Mouse (Mus musculus): ENCODE results near the gene Hoxc12. TPM values are rescaled to one million over a fixed set of nuclear protein-coding genes. Genes with fewer than 3 reads are reported as not detected.

Gene Hoxc12
- polyA plus RNA-seq, 1 experiment from 2014 or later: not detected

DNA sequence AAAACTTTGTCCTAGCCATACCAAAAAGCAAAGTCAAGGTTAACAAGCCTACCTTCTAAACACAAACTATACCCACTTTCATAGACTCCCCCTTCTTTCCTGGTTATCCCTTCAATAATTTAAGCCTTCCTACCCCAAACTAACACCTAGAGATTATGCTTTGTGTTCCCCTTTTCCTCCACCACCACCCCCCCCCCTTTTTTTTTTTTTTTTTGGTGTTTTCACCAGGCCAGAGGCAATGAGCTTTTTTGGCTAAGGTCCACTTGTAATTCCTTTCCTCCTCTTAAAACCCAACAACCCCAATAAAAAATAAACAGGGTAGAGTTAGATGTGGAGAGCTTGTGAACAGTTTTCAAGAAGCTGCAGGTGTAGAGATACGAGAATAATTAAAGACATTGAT lies 32.7 kb downstream of the Hoxc12 start:
- 28% methylated on average over 1 of the region's 1 CpGs for WGBS
- Histone ChIP-seq H3K4me1 (replicated peaks) (no peaks in the 10 kb centered on the region), H3K4me3 (no peak overlapping the region), H3K36me3 (no peaks in the 10 kb centered on the region), H3K27ac (replicated peaks) (no peak overlapping the region), H3K9ac (no peak overlapping the region), H3K4me2 (no peak overlapping the region), H3K9me3 (no peaks in the 10 kb centered on the region), H3K27me3 (peaks cover 97% of the 10 kb centered on the region)
- no peak for ATAC-seq (ENCODE audit: low FRiP score, low read depth)

DNA sequence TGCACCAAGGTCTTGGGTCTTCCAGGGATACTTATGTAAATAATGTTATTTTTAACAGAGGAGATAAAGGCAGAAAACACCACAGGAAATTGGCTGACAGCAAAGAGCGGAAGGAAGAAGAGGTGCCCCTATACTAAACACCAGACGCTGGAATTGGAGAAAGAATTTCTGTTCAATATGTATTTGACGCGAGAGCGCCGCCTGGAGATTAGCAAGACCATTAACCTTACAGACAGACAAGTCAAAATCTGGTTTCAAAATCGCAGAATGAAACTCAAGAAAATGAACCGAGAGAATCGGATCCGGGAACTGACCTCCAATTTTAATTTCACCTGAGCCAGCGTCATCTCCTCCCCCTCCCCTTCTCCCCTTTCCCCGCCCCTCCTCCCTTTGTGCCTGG lies 34.2 kb downstream of the Hoxc12 start:
- no peaks in the 10 kb centered on the region for H3K36me3 ChIP-seq
- H3K4me3 ChIP-seq: no peak overlapping the region
- no peak for ATAC-seq (ENCODE audit: low FRiP score, low read depth)
- no peak overlapping the region for H3K9ac ChIP-seq
- no peak overlapping the region for H3K4me2 ChIP-seq
- no peaks in the 10 kb centered on the region for H3K9me3 ChIP-seq
- H3K27ac ChIP-seq (replicated peaks): no peak overlapping the region
- H3K4me1 ChIP-seq (replicated peaks): no peaks in the 10 kb centered on the region
- WGBS: 2% methylated on average over 12 of the region's 12 CpGs
- peaks cover 95% of the 10 kb centered on the region for H3K27me3 ChIP-seq

DNA sequence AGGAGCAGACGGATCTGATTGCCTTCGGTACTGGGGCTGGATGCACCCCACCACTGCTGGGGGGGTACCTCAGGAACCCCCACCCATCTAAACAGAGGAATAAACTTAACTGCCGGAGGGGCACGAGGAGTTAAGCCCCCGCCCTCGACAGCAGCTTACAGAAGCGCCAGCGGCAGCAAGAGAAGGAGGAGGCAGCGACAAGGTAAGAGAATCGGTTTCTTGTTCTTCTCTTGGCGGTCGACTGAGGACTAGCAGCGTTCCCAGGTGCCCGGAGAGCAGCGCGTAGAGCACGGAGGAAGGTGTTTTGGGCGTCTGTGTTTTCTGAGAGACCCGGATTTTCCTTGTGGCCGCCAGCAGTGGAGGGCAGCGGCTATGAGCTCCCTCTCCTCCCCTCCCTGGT lies 35.7 kb downstream of the Hoxc12 start:
- Histone ChIP-seq H3K4me2 (no peak overlapping the region), H3K36me3 (no peaks in the 10 kb centered on the region), H3K9me3 (no peaks in the 10 kb centered on the region), H3K27me3 (peaks cover 88% of the 10 kb centered on the region), H3K4me1 (replicated peaks) (no peaks in the 10 kb centered on the region), H3K9ac (no peak overlapping the region), H3K4me3 (no peak overlapping the region), H3K27ac (replicated peaks) (no peak overlapping the region)
- no peak for ATAC-seq (ENCODE audit: low FRiP score, low read depth)
- under 1% methylated on average over 21 of the region's 21 CpGs for WGBS

DNA sequence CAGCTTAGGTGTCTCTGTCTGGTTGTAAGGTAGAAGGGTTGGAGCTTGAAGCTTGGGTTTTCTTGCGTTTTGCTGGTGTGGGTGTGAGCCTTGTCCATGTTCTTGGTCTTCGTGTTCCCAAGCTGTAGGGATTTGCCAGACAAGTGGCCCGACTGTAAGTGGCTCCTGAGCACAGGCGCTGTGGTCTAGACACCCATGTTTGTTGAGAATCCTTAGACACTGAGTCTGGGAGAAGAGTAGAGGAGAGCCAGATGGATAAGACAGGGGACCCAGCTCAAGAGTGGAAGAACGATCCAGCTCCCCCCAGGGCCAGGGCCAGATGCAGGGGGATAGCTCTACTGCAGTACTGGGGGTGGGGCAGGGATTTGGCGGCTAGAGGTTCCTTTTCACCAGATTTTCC lies 36.2 kb downstream of the Hoxc12 start:
- Histone ChIP-seq H3K9ac (no peak overlapping the region), H3K4me2 (no peak overlapping the region), H3K27ac (replicated peaks) (no peak overlapping the region), H3K36me3 (no peaks in the 10 kb centered on the region), H3K4me3 (no peak overlapping the region), H3K9me3 (no peaks in the 10 kb centered on the region), H3K4me1 (replicated peaks) (no peaks in the 10 kb centered on the region), H3K27me3 (peaks cover 88% of the 10 kb centered on the region)
- 2% methylated on average over 6 of the region's 6 CpGs for WGBS
- no peak for ATAC-seq (ENCODE audit: low FRiP score, low read depth)

DNA sequence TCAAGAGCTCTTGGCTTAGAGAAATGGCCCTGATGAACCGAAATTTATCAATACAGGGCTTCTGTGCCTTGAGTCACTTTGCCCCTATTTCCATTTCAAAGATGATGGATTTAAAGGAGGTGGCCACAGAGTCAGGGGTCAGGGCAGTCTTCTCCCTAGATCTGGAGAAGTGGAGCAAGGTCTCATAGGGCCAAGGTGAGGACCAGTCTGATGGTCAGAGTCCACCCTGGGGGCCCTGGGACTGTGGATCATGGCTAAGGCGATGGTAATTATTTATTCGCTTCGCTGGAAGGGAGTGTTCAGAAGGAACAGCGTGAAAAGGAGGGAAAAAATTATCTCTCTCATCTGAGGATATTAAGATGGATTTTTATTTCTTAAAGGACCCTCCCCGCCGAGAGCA lies 38.5 kb downstream of the Hoxc12 start:
- 7% methylated on average over 7 of the region's 7 CpGs for WGBS
- Histone ChIP-seq H3K4me1 (replicated peaks) (no peaks in the 10 kb centered on the region), H3K27me3 (peaks cover 90% of the 10 kb centered on the region), H3K4me3 (no peak overlapping the region), H3K9me3 (no peaks in the 10 kb centered on the region), H3K27ac (replicated peaks) (no peak overlapping the region), H3K36me3 (no peaks in the 10 kb centered on the region), H3K9ac (no peak overlapping the region), H3K4me2 (no peak overlapping the region)
- no peak for ATAC-seq (ENCODE audit: low FRiP score, low read depth)

DNA sequence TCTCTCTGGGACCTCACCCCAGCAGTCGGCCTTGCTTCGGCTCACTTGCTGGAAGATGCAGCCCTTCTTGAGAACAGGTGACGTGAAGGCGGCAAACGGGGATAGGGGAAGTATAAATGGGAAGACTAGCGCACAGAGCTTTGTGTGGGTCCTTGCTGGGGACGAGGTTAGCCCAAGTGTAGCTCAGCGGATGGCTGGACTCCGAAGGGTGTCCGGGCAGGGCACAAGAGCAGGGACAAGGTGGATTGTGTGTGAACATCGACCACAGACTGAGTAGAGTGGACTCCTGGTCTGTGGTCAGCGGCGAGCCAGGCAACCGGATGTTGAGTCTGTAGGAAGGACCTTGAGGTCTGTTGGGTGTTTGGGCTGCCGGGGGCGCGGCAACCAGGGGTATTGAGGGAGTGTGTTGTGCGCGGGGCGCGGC lies 39.1 kb downstream of the Hoxc12 start:
- Histone ChIP-seq H3K4me2 (no peak overlapping the region), H3K27ac (replicated peaks) (no peak overlapping the region), H3K27me3 (peaks cover 90% of the 10 kb centered on the region), H3K36me3 (no peaks in the 10 kb centered on the region), H3K4me3 (no peak overlapping the region), H3K9me3 (no peaks in the 10 kb centered on the region), H3K9ac (no peak overlapping the region), H3K4me1 (replicated peaks) (no peaks in the 10 kb centered on the region)
- WGBS: under 1% methylated on average over 21 of the region's 21 CpGs
- no peak for ATAC-seq (ENCODE audit: low FRiP score, low read depth)

DNA sequence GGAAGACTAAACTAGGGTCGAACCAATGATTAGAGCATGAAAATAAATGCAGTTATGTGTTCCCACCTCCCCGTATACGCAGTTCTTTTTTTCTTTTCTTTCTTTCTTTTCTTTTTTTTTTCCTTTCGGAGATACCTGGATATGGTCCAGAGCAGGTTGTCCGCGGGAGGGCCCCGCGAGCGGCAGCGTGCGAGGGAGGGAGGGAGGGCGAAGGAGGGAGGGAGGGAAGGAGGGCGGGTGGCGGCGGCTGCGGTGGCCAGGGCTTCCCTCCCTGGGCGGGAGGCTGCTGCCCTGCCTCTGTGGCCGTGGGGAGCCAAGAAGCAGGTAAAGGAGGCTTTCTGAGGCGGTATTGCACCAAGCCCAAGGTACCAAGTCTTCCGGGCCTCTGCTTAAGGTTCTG lies 39.6 kb downstream of the Hoxc12 start, which contains the start of gene Hoxc9:
Gene Hoxc9, plus strand, starts transcription at position 269 of the 400 bp plus-strand sequence.
- no peak for ATAC-seq (ENCODE audit: low FRiP score, low read depth)
- H3K4me2 ChIP-seq: no peak within 1 kb of the TSS
- H3K9me3 ChIP-seq: no peaks in the 10 kb centered on the region
- no peaks in the 10 kb centered on the region for H3K36me3 ChIP-seq
- H3K27ac ChIP-seq (replicated peaks): no peak within 1 kb of the TSS
- no peaks in the 10 kb centered on the region for H3K4me1 ChIP-seq (replicated peaks)
- WGBS: under 1% methylated on average over 8 of the region's 20 CpGs
- no peak within 1 kb of the TSS for H3K4me3 ChIP-seq
- no peak within 1 kb of the TSS for H3K9ac ChIP-seq
- H3K27me3 ChIP-seq: peaks cover 90% of the 10 kb centered on the region

DNA sequence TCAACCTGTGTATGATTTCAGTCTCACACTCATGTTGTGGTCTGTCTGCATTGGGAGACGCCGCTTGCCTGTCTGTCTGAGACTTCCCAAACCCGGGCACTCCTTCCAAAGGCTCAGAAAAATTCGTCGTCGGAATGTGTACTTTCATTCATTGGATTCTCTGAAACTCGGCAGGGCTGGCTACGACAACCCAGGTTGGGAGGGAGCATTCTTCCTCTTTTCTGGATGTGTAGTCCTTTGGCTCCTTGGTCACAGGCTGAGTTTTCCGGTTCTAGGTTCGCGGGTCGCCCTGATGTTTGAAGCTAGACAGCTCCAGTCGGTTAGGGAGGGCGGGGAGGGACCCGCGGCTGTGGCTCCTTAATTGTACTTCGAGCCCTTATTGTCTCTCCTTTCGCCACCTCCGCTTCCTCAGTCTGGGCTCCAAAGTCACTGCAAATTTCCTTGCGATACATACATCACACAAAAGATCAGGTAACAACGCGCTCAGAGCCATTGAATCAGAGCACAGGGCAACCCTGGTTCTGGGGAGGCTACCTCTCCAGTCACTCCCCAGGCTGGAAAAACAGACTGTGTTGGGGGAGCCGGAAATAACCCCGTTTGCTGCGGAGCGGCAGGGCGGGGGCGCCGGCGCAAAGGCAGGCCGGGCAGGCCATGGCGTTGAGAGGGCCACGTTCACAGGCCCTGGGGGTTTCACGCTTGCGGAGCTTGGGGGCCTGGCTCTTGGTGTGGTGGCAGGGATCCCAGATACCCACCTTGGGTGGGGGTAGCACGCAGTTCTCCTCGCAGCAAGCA lies 40.3 kb downstream of the Hoxc12 start:
- H3K27ac ChIP-seq (replicated peaks): no peak overlapping the region
- H3K36me3 ChIP-seq: no peaks in the 10 kb centered on the region
- H3K4me2 ChIP-seq: no peak overlapping the region
- peaks cover 90% of the 10 kb centered on the region for H3K27me3 ChIP-seq
- H3K4me3 ChIP-seq: no peak overlapping the region
- under 1% methylated on average over 37 of the region's 37 CpGs for WGBS
- no peaks in the 10 kb centered on the region for H3K9me3 ChIP-seq
- no peak for ATAC-seq (ENCODE audit: low FRiP score, low read depth)
- H3K4me1 ChIP-seq (replicated peaks): peaks cover 6% of the 10 kb centered on the region
- no peak overlapping the region for H3K9ac ChIP-seq

DNA sequence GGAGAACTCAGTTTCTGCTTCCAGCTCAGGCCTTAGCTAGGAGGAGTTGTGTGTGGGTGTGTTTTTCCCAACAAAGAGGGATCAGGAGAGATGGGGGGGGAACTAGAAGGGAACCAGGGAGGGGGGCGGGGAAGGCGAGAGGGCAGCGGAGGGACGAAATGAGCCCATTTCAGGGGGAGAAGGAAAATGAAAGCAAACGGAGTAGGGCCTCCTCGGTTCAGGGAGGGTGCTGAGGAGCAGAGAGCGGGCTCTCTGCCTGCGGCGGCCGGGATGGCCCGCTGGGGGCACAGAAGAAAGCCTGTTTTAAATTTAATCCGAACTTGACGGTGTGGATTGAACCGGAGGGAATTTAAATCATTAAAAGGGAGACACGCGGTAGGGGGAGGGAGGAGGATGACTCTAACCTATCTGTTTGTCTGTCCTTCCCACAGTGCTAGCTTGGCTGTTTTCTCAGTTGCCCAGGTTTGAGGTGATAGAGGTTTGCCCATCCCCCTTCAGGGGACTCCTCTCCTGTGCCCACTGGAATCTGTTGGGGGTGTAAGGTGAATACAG lies 40.9 kb downstream of the Hoxc12 start:
- Histone ChIP-seq H3K4me2 (no peak overlapping the region), H3K27me3 (peaks cover 90% of the 10 kb centered on the region)

DNA sequence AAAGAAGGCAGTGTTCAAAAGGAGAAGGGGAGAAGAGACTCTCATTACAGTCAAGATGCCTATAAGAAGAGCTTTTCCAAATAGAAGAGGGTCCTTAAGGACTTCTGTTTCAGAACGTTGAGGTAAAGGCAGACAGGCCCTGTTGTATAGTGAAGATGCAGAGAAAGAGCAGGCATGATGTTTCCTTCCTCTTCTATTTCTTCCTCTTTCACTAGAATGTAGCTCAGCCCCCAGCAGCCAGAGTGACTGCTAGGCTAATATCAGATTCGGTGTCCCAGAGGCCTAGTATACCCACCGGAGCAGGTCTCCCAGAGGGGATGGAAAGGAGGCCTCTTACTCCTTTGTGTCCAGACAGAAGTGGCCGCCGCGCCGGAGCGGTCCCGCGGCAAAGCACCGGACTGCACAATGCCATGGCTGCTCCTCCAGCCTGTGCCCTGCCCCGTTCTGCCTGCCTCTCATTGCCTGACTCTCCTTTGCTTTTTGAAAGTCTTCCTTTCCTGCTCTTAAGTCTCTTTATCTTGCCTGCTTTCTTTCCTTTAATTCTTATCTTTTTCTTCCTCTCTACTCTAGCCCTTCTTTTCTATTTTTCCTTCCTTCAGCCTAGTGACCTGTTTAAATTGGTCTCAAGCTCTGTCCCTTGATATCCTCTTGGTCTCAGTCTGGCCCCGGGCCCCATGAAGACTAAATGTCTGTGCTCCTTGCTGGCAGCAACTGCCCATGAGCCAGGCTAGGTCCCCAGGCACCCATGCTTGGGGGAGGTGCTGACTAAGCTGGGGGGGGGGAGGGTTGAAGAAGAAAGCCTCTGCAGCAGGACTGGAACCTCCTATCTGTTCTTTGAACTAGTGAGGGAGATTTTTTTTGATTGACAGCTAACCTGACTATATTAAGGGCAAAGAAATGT lies 42.3 kb downstream of the Hoxc12 start:
- ATAC-seq (ENCODE audit: low FRiP score, low read depth): no peak
- Histone ChIP-seq H3K4me1 (replicated peaks) (peaks cover 9% of the 10 kb centered on the region), H3K9me3 (no peaks in the 10 kb centered on the region), H3K36me3 (no peaks in the 10 kb centered on the region), H3K4me3 (no peak overlapping the region), H3K4me2 (no peak overlapping the region), H3K27me3 (peaks cover 90% of the 10 kb centered on the region), H3K27ac (replicated peaks) (no peak overlapping the region), H3K9ac (no peak overlapping the region)
- WGBS: 3% methylated on average over 13 of the region's 13 CpGs

More for the DNA sequence above, 40.9 kb downstream of the Hoxc12 start:
- Histone ChIP-seq H3K36me3 (no peaks in the 10 kb centered on the region), H3K27ac (replicated peaks) (no peak overlapping the region), H3K9ac (no peak overlapping the region), H3K9me3 (no peaks in the 10 kb centered on the region), H3K4me3 (no peak overlapping the region), H3K4me1 (replicated peaks) (peaks cover 9% of the 10 kb centered on the region)
- no peak for ATAC-seq (ENCODE audit: low FRiP score, low read depth)
- WGBS: under 1% methylated on average over 16 of the region's 16 CpGs

DNA sequence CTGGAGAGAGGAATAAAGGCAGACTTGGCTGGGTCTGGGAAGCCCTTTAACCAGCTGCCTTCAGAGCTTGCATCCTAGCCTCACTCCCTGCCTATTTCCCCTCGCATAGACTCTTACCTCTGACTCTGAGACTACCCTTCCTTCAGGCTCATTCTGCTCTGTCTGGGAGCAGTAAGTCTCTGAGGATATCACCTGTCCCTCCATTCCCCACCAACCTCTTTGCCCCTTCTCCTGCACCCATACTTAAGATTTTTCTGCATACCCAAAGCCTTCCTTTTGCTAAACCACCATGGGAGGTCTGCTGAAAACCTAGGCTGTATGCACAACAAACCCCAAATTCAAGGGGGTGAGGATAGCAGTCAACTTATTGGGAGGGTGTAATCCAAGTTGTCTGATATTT lies 43.4 kb downstream of the Hoxc12 start:
- 0% methylated on average over 1 of the region's 1 CpGs for WGBS
- Histone ChIP-seq H3K4me3 (no peak overlapping the region), H3K36me3 (no peaks in the 10 kb centered on the region), H3K27ac (replicated peaks) (no peak overlapping the region), H3K9me3 (no peaks in the 10 kb centered on the region), H3K27me3 (peaks cover 90% of the 10 kb centered on the region), H3K9ac (no peak overlapping the region), H3K4me1 (replicated peaks) (peaks cover 9% of the 10 kb centered on the region), H3K4me2 (no peak overlapping the region)
- no peak for ATAC-seq (ENCODE audit: low FRiP score, low read depth)

DNA sequence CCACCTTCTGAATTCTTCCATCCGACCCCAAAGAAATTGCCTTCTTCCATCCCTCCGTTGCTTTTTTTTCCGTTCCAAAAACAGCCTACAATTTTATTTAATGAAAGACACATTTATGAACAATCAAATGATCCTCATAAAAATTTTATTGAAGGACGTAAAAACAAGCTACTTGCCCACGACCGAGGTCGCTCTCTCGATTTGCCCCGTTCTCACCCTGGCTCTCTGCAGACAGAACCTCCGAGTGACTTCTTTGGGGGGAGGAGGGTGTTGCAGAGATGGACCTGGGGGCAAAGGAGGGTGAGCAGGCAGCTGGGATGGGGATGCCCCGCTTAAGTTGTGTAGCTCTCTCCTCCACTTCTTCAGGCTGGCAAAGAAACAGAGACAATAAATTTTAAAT lies 43.8 kb downstream of the Hoxc12 start:
- ATAC-seq (ENCODE audit: low FRiP score, low read depth): no peak
- H3K27ac ChIP-seq (replicated peaks): no peak overlapping the region
- WGBS: 2% methylated on average over 11 of the region's 11 CpGs
- no peak overlapping the region for H3K9ac ChIP-seq
- peaks cover 90% of the 10 kb centered on the region for H3K27me3 ChIP-seq
- peaks cover 9% of the 10 kb centered on the region for H3K4me1 ChIP-seq (replicated peaks)
- no peak overlapping the region for H3K4me3 ChIP-seq
- H3K9me3 ChIP-seq: no peaks in the 10 kb centered on the region
- no peak overlapping the region for H3K4me2 ChIP-seq
- H3K36me3 ChIP-seq: no peaks in the 10 kb centered on the region

All from hindbrain, embryonic 15.5 days (tissue).